Comparison of ENCODE assay signal across 16 mouse cellular contexts in genomic region chr4:117946639-117947305, GRCm38 (mm10). TPM values are rescaled to one million over a fixed set of nuclear protein-coding genes. Genes with fewer than 3 reads are reported as not detected.
A peak's percentile ranks its signal among the peaks of the same experiment; 100 is the strongest.
DNase-seq lines count a peak whose midpoint lies in the region; ATAC-seq lines count a peak whose summit lies in the region.
"Had no signal": no experiment of that assay in that cellular context is flagged by ENCODE, and none has a peak within 500 bp of the region (broad histone marks: within the 10 kb centered on the region; RNA-seq: fewer than 3 reads in every experiment).

No protein-coding gene starts in this region.

- H3K4me3 ChIP-seq in hindbrain, embryonic 12.5 days, result no peak overlapping the region
- H3K4me3 ChIP-seq in hindbrain, embryonic 13.5 days, result no peak overlapping the region
- no peak overlapping the region for H3K4me3 ChIP-seq in midbrain, embryonic 14.5 days (replicated peaks; ENCODE audit: low read depth, low read length)

- WGBS in hindbrain, embryonic 12.5 days, result 84% methylated on average over 11 of the region's 11 CpGs
- WGBS in hindbrain, embryonic 13.5 days, result 84% methylated on average over 11 of the region's 11 CpGs
- 86% methylated on average over 11 of the region's 11 CpGs for WGBS in midbrain, embryonic 14.5 days

- H3K4me2 ChIP-seq in hindbrain, embryonic 12.5 days (replicated peaks), result no peak overlapping the region
- no peak overlapping the region for H3K4me2 ChIP-seq in hindbrain, embryonic 13.5 days
- no peak overlapping the region for H3K4me2 ChIP-seq in midbrain, embryonic 14.5 days (ENCODE audit: low read length)
- H3K4me2 ChIP-seq: liver, embryonic 11.5 days had no signal

- H3K36me3 ChIP-seq in hindbrain, embryonic 12.5 days, result peaks cover 4% of the 10 kb centered on the region
- 0 out of 2 replicates have a peak, but pooled peaks cover 3% of the 10 kb centered on the region for H3K36me3 ChIP-seq in hindbrain, embryonic 13.5 days
- H3K36me3 ChIP-seq in midbrain, embryonic 14.5 days (ENCODE audit: control insufficient read depth, insufficient read depth, low read length), result peaks cover 5% of the 10 kb centered on the region; the same call in 1 of the 2 replicates

- H3K9me3 ChIP-seq in hindbrain, embryonic 12.5 days (replicated peaks), result no peaks in the 10 kb centered on the region
- no peaks in the 10 kb centered on the region for H3K9me3 ChIP-seq in hindbrain, embryonic 13.5 days
- no peaks in the 10 kb centered on the region for H3K9me3 ChIP-seq in midbrain, embryonic 14.5 days (ENCODE audit: control insufficient read depth, low read length)

- H3K9ac ChIP-seq in hindbrain, embryonic 12.5 days, result no peak overlapping the region
- H3K9ac ChIP-seq in hindbrain, embryonic 13.5 days, result no peak overlapping the region
- H3K9ac ChIP-seq in midbrain, embryonic 14.5 days (replicated peaks; ENCODE audit: low read length), result no peak overlapping the region

- ATAC-seq in hindbrain, embryonic 12.5 days (ENCODE audit: low FRiP score), result no peak
- no peak for ATAC-seq in hindbrain, embryonic 13.5 days (ENCODE audit: low FRiP score)
- ATAC-seq in midbrain, embryonic 14.5 days (ENCODE audit: low FRiP score, low TSS enrichment), result no peak
- ATAC-seq: activated CD4-positive, CD25-positive, alpha-beta regulatory T cell, adult 4 months had no signal

- DNase-seq in adrenal gland, adult (ENCODE audit: inconsistent age in 2 of 2, low spot score in 1 of 2), result peak; percentile 69 to 82
- DNase-seq in adrenal gland, postnatal 4 days (ENCODE audit: low spot score in 2 of 2), result no peak
- peak; percentile 61 for DNase-seq in urinary bladder, postnatal 14 days (ENCODE audit: low spot score)
- DNase-seq in urinary bladder, postnatal 25 days (ENCODE audit: low spot score), result no peak
- no peak for DNase-seq in midbrain, embryonic 14.5 days
- no peak for DNase-seq in left cerebral cortex, adult 8-10 months (ENCODE audit: low spot score in 2 of 2)
- DNase-seq: cerebellum, adult 11-12 months; heart, postnatal 10 days; kidney, adult 18-20 months; thymus, postnatal 36 days had no signal

- no peaks in the 10 kb centered on the region for H3K27me3 ChIP-seq in hindbrain, embryonic 12.5 days
- H3K27me3 ChIP-seq in hindbrain, embryonic 13.5 days, result no peaks in the 10 kb centered on the region
- H3K27me3 ChIP-seq in midbrain, embryonic 14.5 days (ENCODE audit: control insufficient read depth, insufficient read depth, low read length), result no peaks in the 10 kb centered on the region

- H3K27ac ChIP-seq in hindbrain, embryonic 12.5 days, result peak overlapping the region; percentile 17; the same call in 1 of the 2 replicates
- H3K27ac ChIP-seq in hindbrain, embryonic 13.5 days, result no peak overlapping the region
- no peak overlapping the region for H3K27ac ChIP-seq in midbrain, embryonic 14.5 days (replicated peaks; ENCODE audit: low read depth, low read length)

- H3K4me1 ChIP-seq in hindbrain, embryonic 12.5 days, result peaks cover 9% of the 10 kb centered on the region
- H3K4me1 ChIP-seq in hindbrain, embryonic 13.5 days (replicated peaks), result peaks cover 8% of the 10 kb centered on the region
- H3K4me1 ChIP-seq in midbrain, embryonic 14.5 days (ENCODE audit: control insufficient read depth, insufficient read depth, low read length), result peaks cover 2% of the 10 kb centered on the region; the same call in 1 of the 2 replicates

RNA-seq across cellular contexts. Expression of gene Artn, which starts 17.2 kb away (rescaled TPM):
- total RNA-seq in adrenal gland, postnatal 4 days (2021), result under 1 TPM; 0.45 to 0.90 TPM
- polyA plus RNA-seq in hindbrain, embryonic 12.5 days (2016; fragmentation: Nextera tagmentation; extraction: Ambion mirVana), result 1.7 and 2.3 TPM in 2 replicates
- polyA plus RNA-seq in hindbrain, embryonic 13.5 days (2015; fragmentation: Nextera tagmentation; extraction: Ambion mirVana), result 0.78 and 0.84 TPM in 2 replicates
- polyA plus RNA-seq in midbrain, embryonic 14.5 days (2014; fragmentation: Nextera tagmentation; extraction: Ambion mirVana), result 0.50 and 0.66 TPM in 2 replicates
- 1 to 10 TPM; 2.1 to 3.4 (median 2.4) TPM for total RNA-seq in left cerebral cortex, adult 8-10 months (2022)
- total RNA-seq: granulocyte monocyte progenitor cell, adult 5-6 weeks; megakaryocyte progenitor cell, adult 5-6 weeks had no signal
- polyA plus RNA-seq: activated CD4-positive, CD25-positive, alpha-beta regulatory T cell, adult 4 months had no signal

RNA-seq across cellular contexts. Expression of gene Ipo13, which starts 32.0 kb away (rescaled TPM):
- total RNA-seq in adrenal gland, postnatal 4 days (2021), result 10 to 100 TPM; 43.9 to 45.1 TPM
- 62.2 and 65.5 TPM in 2 replicates for polyA plus RNA-seq in hindbrain, embryonic 12.5 days (2016; fragmentation: Nextera tagmentation; extraction: Ambion mirVana)
- polyA plus RNA-seq in hindbrain, embryonic 13.5 days (2015; fragmentation: Nextera tagmentation; extraction: Ambion mirVana), result 64.4 and 74.5 TPM in 2 replicates
- polyA plus RNA-seq in midbrain, embryonic 14.5 days (2014; fragmentation: Nextera tagmentation; extraction: Ambion mirVana), result 56.0 and 62.7 TPM in 2 replicates
- total RNA-seq in left cerebral cortex, adult 8-10 months (2022), result 100 to 1,000 TPM; 122 to 133 (median 124) TPM

RNA-seq across cellular contexts. Expression of gene Dph2, which starts 54.9 kb away (rescaled TPM):
- total RNA-seq in adrenal gland, postnatal 4 days (2021), result 1 to 10 TPM; 9.6 to 9.8 TPM
- 20.5 and 22.4 TPM in 2 replicates for polyA plus RNA-seq in hindbrain, embryonic 12.5 days (2016; fragmentation: Nextera tagmentation; extraction: Ambion mirVana)
- 24.0 and 24.8 TPM in 2 replicates for polyA plus RNA-seq in hindbrain, embryonic 13.5 days (2015; fragmentation: Nextera tagmentation; extraction: Ambion mirVana)
- 20.6 and 26.1 TPM in 2 replicates for polyA plus RNA-seq in midbrain, embryonic 14.5 days (2014; fragmentation: Nextera tagmentation; extraction: Ambion mirVana)
- total RNA-seq in left cerebral cortex, adult 8-10 months (2022), result 10 to 100 TPM in 2 of 4 experiments, 1 to 10 TPM in 2; 9.5 to 12.0 (median 10.7) TPM

RNA-seq across cellular contexts. Expression of gene Atp6v0b, which starts 59.6 kb away (rescaled TPM):
- 100 to 1,000 TPM; 139 to 148 TPM for total RNA-seq in adrenal gland, postnatal 4 days (2021)
- polyA plus RNA-seq in hindbrain, embryonic 12.5 days (2016; fragmentation: Nextera tagmentation; extraction: Ambion mirVana), result 267 and 289 TPM in 2 replicates
- 485 and 492 TPM in 2 replicates for polyA plus RNA-seq in hindbrain, embryonic 13.5 days (2015; fragmentation: Nextera tagmentation; extraction: Ambion mirVana)
- 528 and 640 TPM in 2 replicates for polyA plus RNA-seq in midbrain, embryonic 14.5 days (2014; fragmentation: Nextera tagmentation; extraction: Ambion mirVana)
- 100 to 1,000 TPM; 386 to 441 (median 416) TPM for total RNA-seq in left cerebral cortex, adult 8-10 months (2022)

Comparison
In these comparisons a context has a peak if more than half of its experiments do, and no peak if none do; other contexts are left out.
1. DNase-seq: peak in adrenal gland, adult (2 of 2) and urinary bladder, postnatal 14 days (single experiment); none in adrenal gland, postnatal 4 days (0 of 2), urinary bladder, postnatal 25 days (single experiment), midbrain, embryonic 14.5 days (single experiment) and left cerebral cortex, adult 8-10 months (0 of 2).